ENCODE assay signal across 28 mouse cellular contexts in genomic region chr2:121316278-121316677, GRCm38 (mm10). TPM values are rescaled to one million over a fixed set of nuclear protein-coding genes. Genes with fewer than 3 reads are reported as not detected.
"Had no signal": no experiment of that assay in that cellular context is flagged by ENCODE, and none has a peak within 500 bp of the region (broad histone marks: within the 10 kb centered on the region; RNA-seq: fewer than 3 reads in every experiment).

No protein-coding gene starts in this region.

- H3K27ac ChIP-seq: gastrocnemius, adult 2 months; heart, embryonic 13.5 days; heart, embryonic 15.5 days; hindbrain, embryonic 13.5 days; hindbrain, embryonic 15.5 days; kidney, embryonic 15.5 days; kidney, postnatal 0 days; limb, embryonic 10.5 days; limb, embryonic 12.5 days; liver, embryonic 13.5 days had no signal

- H3K36me3 ChIP-seq: limb, embryonic 10.5 days; liver, embryonic 13.5 days had no signal

- H3K9me3 ChIP-seq: heart, embryonic 13.5 days; heart, embryonic 15.5 days; hindbrain, embryonic 13.5 days; hindbrain, embryonic 15.5 days; kidney, embryonic 15.5 days; limb, embryonic 10.5 days; limb, embryonic 12.5 days; liver, embryonic 13.5 days had no signal

- H3K4me1 ChIP-seq: heart, embryonic 13.5 days; heart, embryonic 15.5 days; hindbrain, embryonic 13.5 days; hindbrain, embryonic 15.5 days; kidney, embryonic 15.5 days; limb, embryonic 10.5 days; limb, embryonic 12.5 days had no signal

- H3K27me3 ChIP-seq: heart, embryonic 13.5 days; heart, embryonic 15.5 days; hindbrain, embryonic 13.5 days; hindbrain, embryonic 15.5 days; kidney, embryonic 15.5 days; limb, embryonic 12.5 days; liver, embryonic 13.5 days had no signal

- ATAC-seq: intestine, embryonic 16.5 days had no signal

- H3K4me2 ChIP-seq: heart, embryonic 11.5 days; heart, embryonic 13.5 days; heart, embryonic 15.5 days; hindbrain, embryonic 13.5 days; hindbrain, embryonic 15.5 days; kidney, embryonic 15.5 days; limb, embryonic 12.5 days; liver, embryonic 11.5 days; liver, embryonic 13.5 days had no signal

- DNase-seq: gastrocnemius, adult 2 months; gastrocnemius, postnatal 10 days; gastrocnemius, postnatal 25 days; heart, adult 18-20 months; heart, postnatal 14 days; heart, postnatal 36 days; kidney, adult 11 months; kidney, adult 2 months; kidney, adult 9 months; kidney, postnatal 14 days; kidney, postnatal 36 days; layer of hippocampus, adult 9-11 months; layer of hippocampus, postnatal 36 days; liver; liver, embryonic 13.5 days had no signal

- H3K9ac ChIP-seq: heart, embryonic 13.5 days; heart, embryonic 15.5 days; hindbrain, embryonic 13.5 days; hindbrain, embryonic 15.5 days; kidney, embryonic 15.5 days; limb, embryonic 12.5 days; liver, embryonic 13.5 days had no signal

- H3K4me3 ChIP-seq: gastrocnemius, adult 2 months; heart, embryonic 13.5 days; heart, embryonic 15.5 days; hindbrain, embryonic 13.5 days; hindbrain, embryonic 15.5 days; kidney, embryonic 15.5 days; limb, embryonic 10.5 days; limb, embryonic 12.5 days; liver, embryonic 13.5 days had no signal

RNA-seq across cellular contexts. Expression of gene Map1a, which starts 26.9 kb away (rescaled TPM):
- total RNA-seq: granulocyte monocyte progenitor cell, adult 5-6 weeks; hematopoietic stem cell, adult 5-6 weeks had no signal

RNA-seq across cellular contexts. Expression of gene Ckmt1, which starts 41.2 kb away (rescaled TPM):
- total RNA-seq: gastrocnemius, adult 2 months; gastrocnemius, postnatal 25 days; granulocyte monocyte progenitor cell, adult 5-6 weeks; hematopoietic stem cell, adult 5-6 weeks had no signal
